Mouse (Mus musculus) embryo, embryonic 11 days (tissue): ENCODE results near the gene Sntb2.
"Not testable (repeated sequence)": the region's sequence is repeated elsewhere in the genome, so short reads cannot be mapped to it uniquely, and the experiment has no call there.

Experiments used
- DNase-seq: peaks from one replicate; pipeline ENCODE4 v3.0.0-alpha.2; 2015

Sntb2 gene

DNA sequence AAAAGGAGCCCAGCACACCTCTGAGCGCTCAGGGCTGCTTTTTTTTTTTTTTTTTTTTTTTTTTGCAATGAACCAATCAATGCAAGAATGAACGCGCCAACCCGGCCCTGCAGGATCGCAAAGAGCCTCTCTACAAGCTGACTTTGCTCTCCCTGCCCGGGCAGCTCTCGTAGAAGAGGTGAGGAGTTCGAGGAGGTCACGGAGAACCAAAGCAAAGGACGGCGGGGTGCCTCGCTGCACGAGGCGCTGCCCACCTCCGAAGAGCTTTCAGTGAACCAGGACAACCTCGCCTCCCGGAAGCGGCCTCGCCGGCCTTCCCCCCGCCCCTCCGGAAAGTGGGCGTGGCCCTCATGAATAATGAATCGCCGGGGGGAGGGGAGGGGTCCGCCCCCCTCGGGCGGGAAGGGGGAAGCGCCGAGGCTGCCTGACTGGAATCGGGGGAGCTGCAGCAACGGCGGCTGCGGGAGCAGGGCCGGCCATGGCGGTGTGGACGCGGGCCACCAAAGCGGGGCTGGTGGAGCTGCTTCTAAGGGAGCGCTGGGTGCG is at the start of gene Sntb2:
Sntb2 (plus strand) TSS at position 427 of the 546 bp plus-strand sequence.
- peak; percentile 100 for DNase-seq

GRCm38 (mm10) chr8:106887336-106888189 is 48.0 kb upstream of the Sntb2 start:
- DNase-seq, result peak; percentile 88

DNA sequence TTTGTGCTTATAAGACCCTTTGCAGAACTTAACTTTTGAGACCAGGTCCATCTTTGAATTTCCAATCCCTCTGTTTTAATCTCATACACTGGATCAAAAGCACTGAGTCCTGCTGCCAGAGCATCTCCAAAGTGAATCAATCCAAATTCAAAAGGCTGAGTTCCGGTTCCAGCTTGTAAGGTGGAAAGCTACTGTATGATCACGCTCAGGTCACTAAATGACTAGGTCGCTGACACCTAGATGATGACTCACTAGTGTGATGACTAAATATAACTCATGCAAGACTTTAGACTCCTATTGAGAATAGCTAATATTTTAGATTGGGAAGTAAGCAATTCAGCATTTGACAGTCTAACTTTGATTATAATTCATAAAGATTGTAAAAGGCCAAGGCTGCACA is 46.7 kb upstream of the Sntb2 start:
- no peak for DNase-seq

- peak; percentile 80 for DNase-seq
Observed at GRCm38 (mm10) chr8:106892210-106892805, 43.2 kb upstream of the Sntb2 start.

DNA sequence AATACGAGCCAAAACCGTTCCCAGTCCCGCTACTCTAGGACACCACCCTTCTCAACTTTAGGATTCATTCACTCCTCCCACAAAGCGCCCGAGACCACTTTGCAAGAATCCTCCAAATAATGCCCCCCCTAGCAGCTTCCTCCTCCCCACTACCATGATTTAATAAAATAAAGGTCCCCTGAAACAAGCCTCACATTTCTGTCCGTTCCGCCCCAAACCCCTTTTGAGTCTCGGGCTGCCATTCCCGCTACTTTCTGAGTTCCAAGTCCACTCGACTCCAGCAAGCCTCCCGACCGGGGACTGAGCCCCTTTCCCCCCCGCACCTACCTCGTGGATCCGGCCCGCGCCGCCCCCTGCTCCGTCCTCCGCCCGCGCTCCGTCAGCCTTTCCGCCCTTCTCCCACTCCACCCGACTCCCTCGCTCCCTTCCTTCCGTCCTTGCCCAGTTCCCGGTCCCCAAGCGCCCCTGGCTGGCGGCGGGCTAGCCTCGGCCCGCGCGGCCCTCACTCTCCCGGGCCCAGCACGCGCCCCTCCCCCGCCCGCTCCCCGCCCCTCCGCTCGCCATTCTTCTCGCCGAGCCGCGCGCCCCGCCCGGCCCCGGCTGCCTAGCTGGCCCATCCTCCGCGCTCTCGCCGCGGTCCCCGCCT is 42.6 kb upstream of the Sntb2 start:
- peak; percentile 77 for DNase-seq

GRCm38 (mm10) chr8:106893481-106894156 is 41.9 kb upstream of the Sntb2 start, which contains the start of gene Utp4:
Gene Utp4 (plus strand): TSS chr8:106893636.
- peak; percentile 95 for DNase-seq

- DNase-seq, result no peak
Observed at GRCm38 (mm10) chr8:106899473-106899872, 36.1 kb upstream of the Sntb2 start.

DNA sequence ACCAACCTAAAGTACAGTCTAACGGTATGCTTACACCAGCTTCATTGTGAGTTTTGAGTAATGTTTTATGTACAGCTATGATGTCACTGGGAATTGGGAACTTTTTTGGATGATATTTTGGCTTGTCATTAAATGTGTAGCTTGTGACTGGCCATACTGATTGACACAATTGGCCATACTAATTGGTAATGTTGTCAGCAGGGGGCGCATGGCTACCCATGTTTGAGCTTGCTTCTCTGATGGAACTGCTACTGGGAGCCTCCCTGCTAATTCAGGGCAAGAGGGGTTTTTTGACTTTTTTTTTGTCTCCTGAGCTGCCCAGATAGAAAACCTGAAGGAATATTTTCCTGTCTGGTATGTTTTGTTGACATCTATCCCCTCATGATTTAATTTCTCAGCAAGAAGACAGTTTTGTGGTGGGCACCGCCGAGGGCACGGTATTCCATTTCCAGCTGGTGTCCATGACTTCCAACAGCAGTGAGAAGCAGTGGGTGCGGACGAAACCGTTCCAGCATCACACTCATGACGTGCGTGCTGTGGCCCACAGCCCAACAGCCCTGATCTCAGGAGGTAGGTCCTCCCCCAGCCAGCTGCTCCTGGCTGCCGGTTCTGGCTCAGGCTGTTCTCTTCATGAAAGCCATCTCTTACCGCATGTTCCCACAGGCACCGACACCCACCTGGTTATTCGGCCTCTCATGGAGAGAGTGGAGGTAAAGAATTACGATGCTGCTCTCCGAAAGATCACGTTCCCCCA is 29.6 kb upstream of the Sntb2 start:
- peak; percentile 69 for DNase-seq

DNA sequence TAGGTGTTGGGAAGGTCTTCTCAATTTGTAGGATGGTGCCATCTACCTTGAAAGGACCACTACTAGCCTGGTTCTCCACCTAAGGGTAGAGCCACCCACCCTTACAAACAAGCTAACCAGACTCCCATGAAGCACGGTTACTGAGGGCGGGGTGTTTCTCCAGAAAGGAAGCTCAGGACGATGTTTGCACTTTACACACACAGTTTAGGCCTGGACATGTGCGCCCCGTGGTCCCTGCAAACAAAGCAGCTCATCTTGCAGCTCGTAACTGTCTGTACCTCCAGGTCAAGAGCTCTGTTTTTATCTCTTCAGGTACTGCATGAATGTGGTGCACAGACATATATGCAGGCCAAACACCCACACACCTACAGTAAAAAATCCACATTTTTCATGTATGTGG is 28.9 kb upstream of the Sntb2 start:
- DNase-seq, result no peak

DNA sequence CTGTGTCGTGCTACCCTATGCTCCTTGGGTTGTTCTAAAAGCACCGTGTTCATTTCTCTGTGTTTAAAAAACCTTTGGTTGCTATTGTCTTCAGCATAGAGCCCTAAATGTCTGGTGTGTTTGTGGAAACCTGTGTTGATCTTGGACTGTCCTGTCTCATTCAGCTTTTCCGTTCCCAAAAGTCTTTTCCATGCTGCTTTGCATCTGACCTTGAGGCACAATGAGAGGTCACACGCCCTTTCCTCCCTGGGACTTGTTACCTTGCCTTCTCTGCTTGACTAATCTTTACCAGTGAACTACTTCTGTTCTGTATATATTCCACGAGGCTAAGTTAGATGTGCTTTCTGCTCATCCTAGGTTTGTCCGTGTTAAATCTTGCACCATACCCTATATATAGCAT is 28.1 kb upstream of the Sntb2 start:
- DNase-seq, result no peak

DNA sequence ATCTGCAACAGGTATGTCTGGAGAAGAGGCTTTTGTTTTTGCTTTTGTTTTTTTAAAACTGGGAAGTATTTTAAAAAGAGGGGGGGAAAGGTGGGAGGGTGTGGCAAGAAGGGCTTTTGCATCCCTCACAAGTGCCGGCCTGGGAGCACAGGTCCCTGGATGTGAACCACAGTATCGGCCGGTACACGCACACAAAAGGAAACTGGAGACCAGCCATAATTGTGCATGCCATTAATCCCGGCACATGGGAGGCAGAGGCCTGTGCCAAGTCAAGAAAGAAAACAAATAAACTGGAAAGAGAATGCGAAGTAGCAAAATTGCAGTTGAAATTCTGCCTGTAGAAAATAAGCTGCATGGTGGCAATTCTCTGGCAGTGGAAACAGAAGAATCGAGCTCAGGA is 27.3 kb upstream of the Sntb2 start:
- no peak for DNase-seq

- no peak for DNase-seq
Observed at GRCm38 (mm10) chr8:106913631-106914030, 21.9 kb upstream of the Sntb2 start.

DNA sequence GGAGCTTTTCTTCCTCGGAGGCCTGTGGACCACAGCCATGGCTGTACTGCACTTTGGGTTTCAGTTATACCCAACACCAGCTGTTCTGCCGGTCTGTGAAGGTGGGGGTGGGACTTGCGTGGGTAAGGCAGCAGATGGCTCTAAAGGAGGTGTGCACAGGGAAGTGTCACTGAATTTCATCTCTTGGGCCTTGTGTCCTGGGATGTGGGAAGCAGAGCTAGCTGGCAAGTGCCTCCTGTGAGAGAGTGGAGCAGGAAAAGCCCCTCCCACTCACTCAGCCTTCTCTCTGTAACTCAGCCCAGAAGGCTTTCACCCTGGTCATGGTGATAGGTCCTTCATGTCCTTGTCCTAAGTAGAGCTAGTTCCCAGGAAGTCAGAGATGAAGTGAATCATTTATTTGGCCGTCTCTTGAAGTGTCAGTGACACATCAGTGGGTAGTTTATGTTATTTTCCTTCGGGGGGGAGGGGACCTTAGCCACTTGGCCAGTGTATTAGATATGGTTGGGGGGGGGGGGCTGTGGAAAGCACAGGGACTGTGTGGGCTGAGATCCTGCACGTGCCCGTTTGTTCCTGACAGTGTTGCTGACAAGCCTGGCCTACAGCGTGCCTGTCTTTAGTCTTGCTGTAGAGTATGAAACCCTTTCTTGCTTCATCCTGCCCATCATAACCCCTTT is 15.7 kb upstream of the Sntb2 start:
- DNase-seq, result no peak

DNA sequence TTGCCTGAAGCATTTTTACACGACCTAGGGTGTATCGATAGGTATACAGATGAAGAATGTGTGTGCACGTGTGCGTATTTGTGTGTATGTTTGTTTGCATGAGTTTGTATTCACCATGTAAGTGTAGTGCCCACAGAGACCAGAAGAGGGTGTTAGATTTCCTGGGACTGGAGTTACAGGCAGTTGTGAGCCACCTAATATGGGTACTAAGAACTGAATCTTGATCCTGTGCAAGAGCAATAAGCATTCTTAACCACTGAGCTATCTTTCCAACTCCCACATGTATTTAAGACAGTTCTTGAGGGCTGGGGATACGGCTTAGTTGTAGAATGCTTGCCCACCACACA is 15.2 kb upstream of the Sntb2 start:
- DNase-seq, result no peak

GRCm38 (mm10) chr8:106924057-106924456 is 11.5 kb upstream of the Sntb2 start:
- DNase-seq, result no peak

DNA sequence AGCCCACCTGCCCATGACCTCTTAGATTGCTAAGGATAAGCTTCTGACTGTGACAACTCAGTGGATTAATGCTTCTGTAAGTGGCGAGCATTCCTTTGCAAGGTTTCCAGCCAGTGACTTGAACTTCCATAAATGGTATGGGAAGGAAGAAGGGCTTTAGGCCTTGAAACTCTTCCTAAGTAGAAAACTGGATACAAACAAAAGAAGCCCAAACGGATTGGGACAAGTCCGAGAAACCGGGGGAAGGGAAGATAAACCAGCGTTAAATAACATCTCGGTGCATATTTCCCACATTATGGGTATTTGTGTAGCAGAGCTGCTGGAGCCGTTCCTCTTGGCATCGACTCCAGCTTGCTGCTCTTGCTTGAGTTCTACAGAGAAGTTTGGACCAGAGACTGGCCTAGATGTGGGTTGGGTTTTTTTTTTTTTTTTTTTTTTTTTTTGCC is 10.6 kb upstream of the Sntb2 start:
- no peak for DNase-seq

- no peak for DNase-seq
Observed at GRCm38 (mm10) chr8:106925446-106925845, 10.1 kb upstream of the Sntb2 start.

GRCm38 (mm10) chr8:106927247-106927646 is 8.3 kb upstream of the Sntb2 start:
- peak; percentile 54 for DNase-seq

DNA sequence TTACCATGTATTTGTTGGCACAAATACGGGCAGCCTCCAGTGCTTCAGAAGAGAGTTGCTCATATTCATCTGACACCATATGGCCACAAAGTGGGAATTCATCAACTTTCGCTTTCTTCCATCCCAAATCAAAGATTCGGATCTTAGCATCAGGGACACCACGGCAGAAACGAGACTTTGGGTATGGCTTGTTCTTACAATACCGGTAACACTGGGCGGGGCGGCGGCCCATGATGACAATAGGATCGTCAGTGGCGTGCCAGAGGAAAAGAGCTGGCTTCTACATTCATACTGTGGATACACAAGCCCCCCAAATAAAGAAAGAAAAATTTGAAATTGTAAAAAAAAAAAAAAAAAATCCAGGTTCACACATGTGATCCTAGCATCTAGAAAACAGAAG is 7.4 kb upstream of the Sntb2 start:
- DNase-seq, result not testable (repeated sequence)

DNA sequence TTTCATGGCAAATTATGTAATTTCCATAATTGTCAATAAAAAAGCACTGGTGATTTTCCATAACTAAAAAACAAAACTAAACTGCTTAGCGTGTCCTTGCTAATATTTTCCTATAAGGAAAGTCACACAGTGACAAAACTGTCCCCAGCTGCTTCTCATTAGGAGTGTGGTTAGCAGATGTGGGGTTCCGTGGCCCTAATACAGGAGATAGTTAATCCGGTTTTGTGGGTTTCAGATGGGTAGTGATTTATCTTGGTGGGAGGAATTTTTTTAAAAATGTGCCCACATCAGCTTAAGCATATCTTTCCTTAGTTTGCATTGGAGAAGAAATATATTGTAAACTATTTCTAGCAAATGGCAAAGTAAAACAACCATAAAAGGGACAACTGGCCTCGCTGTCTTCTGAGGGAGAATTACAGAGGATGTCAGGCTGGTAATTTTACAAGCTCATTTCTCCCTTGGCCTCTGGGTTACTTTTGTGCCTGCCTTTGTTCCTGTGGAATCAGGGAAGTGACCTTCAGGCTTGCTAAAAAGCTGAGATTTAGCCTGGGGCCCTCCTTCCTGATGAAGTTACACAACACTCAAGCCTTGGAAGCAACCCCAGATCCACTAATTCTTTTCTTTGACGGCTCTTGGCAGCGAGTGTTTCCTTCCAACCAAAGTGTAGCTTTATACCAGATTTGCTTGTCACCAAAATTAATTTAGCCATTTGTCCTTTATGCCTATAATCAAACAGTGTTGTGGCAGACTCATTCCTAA is 6.2 kb upstream of the Sntb2 start:
- peak; percentile 61 for DNase-seq

- no peak for DNase-seq
Observed at GRCm38 (mm10) chr8:106929921-106930320, 5.6 kb upstream of the Sntb2 start.
